Mouse (Mus musculus) bone marrow, adult 2 months (tissue): Measurements from ENCODE around the gene Camk1g. TPM values are rescaled to one million over a fixed set of nuclear protein-coding genes. Genes with fewer than 3 reads are reported as not detected.

Source experiments
- H3K27ac ChIP-seq: fragments of 200-500 bp; 2 replicates; pipeline ENCODE4 v1.5.1; 2012; ENCODE audit warnings: low read depth, mild to moderate bottlenecking, control low read depth, inconsistent platforms, low read length; ENCODE audit not compliant: control insufficient read depth, poor library complexity, insufficient read depth
- H3K4me1 ChIP-seq: fragments of 200-500 bp; 2 replicates; pipeline ENCODE4 v1.6.1; 2011; ENCODE audit warnings: low read length; ENCODE audit not compliant: control insufficient read depth, insufficient read depth
- H3K4me3 ChIP-seq: fragments of 200-500 bp; replicated peaks from 2 replicates; pipeline ENCODE3; 2011; ENCODE audit warnings: mild to moderate bottlenecking, low read depth, low read length, control low read depth; ENCODE audit not compliant: control insufficient read depth
- CTCF ChIP-seq: fragments of 200-500 bp; IDR thresholded peaks from 2 replicates; pipeline ENCODE4 v1.5.1; 2011; ENCODE audit warnings: low read length, control low read depth; ENCODE audit not compliant: control insufficient read depth, insufficient read depth
- POLR2A ChIP-seq: fragments of 200-500 bp; IDR thresholded peaks from 2 replicates; pipeline ENCODE4 v1.6.1; 2011; ENCODE audit warnings: low read depth, mild to moderate bottlenecking, control low read depth, low read length, borderline replicate concordance; ENCODE audit not compliant: control insufficient read depth
- WGBS: fragments of 180-500 bp; shearing (Covaris S2); methylation state at CpG from one replicate; pipeline ENCODE4 v1.1.7; 2018; 5-methylcytosine and 5-hydroxymethylcytosine counted together
- polyA plus RNA-seq: library from polyadenylated mRNA; stranded (reverse); fragments of >200 nt; gene quantifications from 2 replicates; pipeline ENCODE4 v1.2.4, GENCODE M21; 2011; ENCODE audit warnings: low replicate concordance; ENCODE audit not compliant: missing spikeins, insufficient read depth, insufficient read length

The Camk1g gene
- polyA plus RNA-seq, 1 experiment = not detected

DNA sequence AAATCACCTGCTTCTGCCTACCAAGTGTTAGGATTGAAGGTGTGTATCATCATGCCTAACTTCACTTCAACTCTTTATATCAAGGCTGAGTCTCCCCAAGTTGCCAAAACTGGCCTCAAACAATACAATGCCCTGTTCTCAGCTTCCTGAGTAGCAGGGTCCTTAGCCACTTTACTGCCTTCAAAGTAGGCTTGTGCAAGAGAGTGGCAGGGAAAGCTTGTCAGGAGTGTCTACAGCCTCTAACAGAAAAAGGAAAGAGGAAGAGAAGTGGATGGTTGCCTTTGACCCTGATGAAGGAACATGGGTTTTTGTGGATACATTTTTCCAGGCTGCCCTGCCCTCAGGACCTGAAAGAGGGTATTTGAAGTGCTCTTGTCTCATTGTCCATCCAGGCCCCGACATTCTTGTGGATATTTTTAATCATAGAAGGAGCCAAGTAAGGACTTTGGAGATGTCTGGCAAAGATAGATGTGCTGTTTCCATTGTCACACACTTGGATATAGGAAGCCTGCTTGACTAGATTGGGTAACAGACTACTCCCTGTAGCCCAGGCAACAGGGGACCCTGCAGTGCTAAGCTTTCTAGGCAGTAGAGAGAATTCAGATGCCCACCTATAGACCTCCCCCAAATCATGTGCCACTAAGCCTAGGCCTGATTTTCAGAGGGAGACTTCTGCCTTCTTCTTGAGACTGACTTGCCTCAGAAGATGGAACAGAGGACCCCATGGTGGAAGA lies 60.1 kb downstream of the Camk1g start:
- H3K27ac ChIP-seq = no peak overlapping the region; the same call in 1 of the 2 replicates
- no peak for TF ChIP-seq POLR2A
- TF ChIP-seq CTCF = no peak
- 28% methylated on average over 1 of the region's 1 CpGs for WGBS
- no peak overlapping the region for H3K4me3 ChIP-seq
- H3K4me1 ChIP-seq = peaks cover 2% of the 10 kb centered on the region; the same call in 1 of the 2 replicates

DNA sequence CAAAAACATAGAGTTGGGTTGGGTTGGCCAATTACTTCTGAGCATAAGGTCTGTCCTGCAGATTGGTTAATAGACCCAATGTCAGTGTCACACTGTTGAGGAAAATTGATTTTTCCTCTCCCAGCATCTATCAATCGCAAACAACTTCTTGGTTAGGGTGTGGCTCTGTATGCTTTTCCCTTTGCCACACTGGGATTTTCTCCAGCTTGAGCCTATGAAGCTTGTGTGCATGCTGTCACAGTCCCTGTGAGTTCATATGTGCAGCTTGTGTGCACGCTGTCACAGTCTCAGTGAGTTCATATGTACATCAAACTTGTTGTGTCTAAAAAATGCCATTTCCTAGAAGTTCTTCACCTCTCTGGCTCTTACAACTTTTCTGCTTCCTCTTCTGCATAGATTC lies 63.3 kb downstream of the Camk1g start:
- no peak overlapping the region for H3K27ac ChIP-seq
- H3K4me3 ChIP-seq = no peak overlapping the region
- H3K4me1 ChIP-seq = peaks cover 2% of the 10 kb centered on the region; the same call in 1 of the 2 replicates
- WGBS = 79% methylated on average over 2 of the region's 2 CpGs
- TF ChIP-seq POLR2A = no peak
- TF ChIP-seq CTCF = no peak

GRCm38 (mm10) chr1:193305386-193305785 lies 64.7 kb downstream of the Camk1g start:
- WGBS = 76% methylated on average over 7 of the region's 7 CpGs
- Histone ChIP-seq H3K27ac (no peak overlapping the region), H3K4me1 (no peaks in the 10 kb centered on the region; the same call in 1 of the 2 replicates), H3K4me3 (no peak overlapping the region)
- TF ChIP-seq CTCF (no peak), POLR2A (no peak)

GRCm38 (mm10) chr1:193303096-193303495 lies 67.0 kb downstream of the Camk1g start:
- no peaks in the 10 kb centered on the region for H3K4me1 ChIP-seq
- 26% methylated on average over 2 of the region's 2 CpGs for WGBS
- TF ChIP-seq POLR2A = no peak
- TF ChIP-seq CTCF = no peak
- no peak overlapping the region for H3K4me3 ChIP-seq
- no peak overlapping the region for H3K27ac ChIP-seq

DNA sequence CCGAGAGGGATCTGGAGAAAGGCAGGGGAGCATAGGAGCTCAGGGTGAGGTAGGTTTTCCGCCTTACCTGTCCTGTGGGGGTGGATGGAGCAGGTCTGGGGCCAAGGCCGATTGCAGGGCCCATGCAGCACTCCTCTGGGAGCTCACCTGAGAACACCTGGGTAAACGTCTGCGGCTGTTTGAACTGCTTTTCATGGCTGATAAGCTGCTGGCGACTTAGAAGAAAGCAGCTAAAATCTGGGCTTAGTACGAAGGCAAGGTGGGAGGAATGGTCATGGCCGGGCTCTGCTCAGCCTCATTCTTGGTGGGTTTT lies 68.0 kb downstream of the Camk1g start:
- TF ChIP-seq CTCF (no peak), POLR2A (no peak)
- no peak overlapping the region for H3K27ac ChIP-seq
- H3K4me3 ChIP-seq = no peak overlapping the region
- H3K4me1 ChIP-seq = no peaks in the 10 kb centered on the region
- 80% methylated on average over 8 of the region's 8 CpGs for WGBS

DNA sequence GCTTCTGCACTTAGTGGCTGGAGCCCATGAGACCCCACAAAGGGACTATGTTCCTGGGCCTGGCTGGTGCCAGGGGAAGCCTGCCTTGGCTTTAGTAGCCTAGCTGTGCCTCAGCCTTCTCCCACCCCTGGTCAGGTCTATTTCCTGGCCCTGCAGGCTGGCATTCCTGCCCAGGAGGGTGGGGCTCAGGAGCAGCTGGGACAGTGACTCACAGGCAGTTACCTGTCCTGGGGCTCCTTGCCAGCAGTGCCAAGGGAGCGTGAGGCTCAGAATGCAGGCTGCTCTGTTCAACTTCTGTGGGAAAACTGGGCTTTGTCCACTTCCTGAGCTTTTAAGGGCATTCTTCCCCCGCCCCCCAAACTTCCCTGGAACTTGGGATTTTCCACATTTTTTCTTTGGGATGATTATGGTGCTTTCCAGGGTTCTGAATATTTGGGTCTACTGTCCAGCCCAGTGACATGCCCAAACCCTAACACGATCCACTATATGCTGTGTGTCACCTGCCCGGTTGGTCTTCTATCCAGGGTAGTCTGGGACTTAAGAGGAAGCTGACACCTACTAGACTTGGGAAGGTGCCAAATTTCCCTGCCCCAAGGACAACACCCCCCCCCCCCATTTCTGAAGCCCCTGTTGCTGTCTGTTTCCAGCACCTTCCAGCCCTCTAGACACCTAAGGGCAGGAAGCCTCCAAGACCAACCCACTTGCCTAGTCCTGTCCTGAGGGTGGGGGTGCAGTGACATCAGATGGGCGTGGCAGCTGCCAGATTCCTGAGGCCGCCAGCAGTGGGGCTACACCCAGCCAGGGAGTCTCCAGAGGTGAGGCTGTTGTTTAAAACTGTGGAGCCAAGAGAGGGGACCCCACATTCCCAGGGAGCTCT lies 68.6 kb downstream of the Camk1g start:
- H3K4me1 ChIP-seq = no peaks in the 10 kb centered on the region
- 73% methylated on average over 6 of the region's 6 CpGs for WGBS
- TF ChIP-seq POLR2A = no peak
- TF ChIP-seq CTCF = no peak
- no peak overlapping the region for H3K4me3 ChIP-seq
- no peak overlapping the region for H3K27ac ChIP-seq

GRCm38 (mm10) chr1:193299995-193300394 lies 70.1 kb downstream of the Camk1g start:
- TF ChIP-seq POLR2A (no peak), CTCF (no peak)

GRCm38 (mm10) chr1:193298141-193298765 lies 71.8 kb downstream of the Camk1g start:
- WGBS = 73% methylated on average over 3 of the region's 3 CpGs
- no peak for TF ChIP-seq CTCF
- TF ChIP-seq POLR2A = no peak
- no peak overlapping the region for H3K27ac ChIP-seq

More at GRCm38 (mm10) chr1:193299995-193300394, 70.1 kb downstream of the Camk1g start:
- Histone ChIP-seq H3K27ac (no peak overlapping the region), H3K4me3 (no peak overlapping the region), H3K4me1 (no peaks in the 10 kb centered on the region)
- 57% methylated on average over 1 of the region's 1 CpGs for WGBS

More at GRCm38 (mm10) chr1:193298141-193298765, 71.8 kb downstream of the Camk1g start:
- H3K4me1 ChIP-seq = no peaks in the 10 kb centered on the region; the same call in 1 of the 2 replicates
- H3K4me3 ChIP-seq = no peak overlapping the region

Other genes starting within 250 kb of the Camk1g start
- gene Diexf, start 240.0 kb downstream of the Camk1g start, polyA plus RNA-seq = 6.4 and 6.6 TPM in 2 replicates
- gene Irf6, start 217.2 kb downstream of the Camk1g start, polyA plus RNA-seq = not detected in 2 replicates
- gene A130010J15Rik, start 202.3 kb downstream of the Camk1g start, polyA plus RNA-seq = 1.8 and 2.8 TPM in 2 replicates
- 43.9 and 119 TPM in 2 replicates for gene Traf3ip3, start 168.6 kb downstream of the Camk1g start, polyA plus RNA-seq
- 0.82 and 1.0 TPM in 2 replicates for gene Lamb3, start 162.6 kb downstream of the Camk1g start, polyA plus RNA-seq
- 8.3 and 20.6 TPM in 2 replicates for gene Hsd11b1, start 106.2 kb downstream of the Camk1g start, polyA plus RNA-seq
- 9.5 and 23.6 TPM in 2 replicates for gene G0s2, start 97.1 kb downstream of the Camk1g start, polyA plus RNA-seq